Mouse (Mus musculus) T-helper 17 cell (primary cell): ENCODE results near the gene Gpn2.

ENCODE experiments used
- in situ Hi-C, 2 experiments: fragments of 300-600 bp; cut with MboI, MseI; formaldehyde crosslinking; loops; 1 replicate in 1 of 2; 2 replicates in 1 of 2; pipeline ENCODE4 v1.15.1; 2025; ENCODE audit warnings: high pct_unique_total_duplicates in 2 of 2

Gene Gpn2

DNA sequence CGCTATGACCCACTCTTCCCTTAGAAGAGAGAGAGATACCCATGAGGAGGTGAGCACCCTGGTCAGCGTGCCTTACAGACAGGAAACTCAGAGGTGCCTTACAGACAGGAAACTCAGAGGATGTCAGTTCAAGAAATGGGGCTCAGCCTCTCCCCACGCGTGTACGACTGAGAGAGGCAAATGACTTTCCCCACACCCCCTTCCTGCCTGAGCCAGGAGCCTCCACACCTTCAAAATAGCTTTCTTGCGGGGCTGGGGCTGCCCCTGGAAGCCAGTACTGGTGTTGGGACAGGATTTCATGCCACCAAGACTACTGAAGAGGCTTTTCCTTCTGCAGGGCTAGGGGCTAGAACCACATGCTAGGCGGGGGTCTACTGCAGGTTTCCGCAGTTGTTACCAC, 36.5 kb downstream of the Gpn2 start:
- in situ Hi-C loops, result no loop called here

DNA sequence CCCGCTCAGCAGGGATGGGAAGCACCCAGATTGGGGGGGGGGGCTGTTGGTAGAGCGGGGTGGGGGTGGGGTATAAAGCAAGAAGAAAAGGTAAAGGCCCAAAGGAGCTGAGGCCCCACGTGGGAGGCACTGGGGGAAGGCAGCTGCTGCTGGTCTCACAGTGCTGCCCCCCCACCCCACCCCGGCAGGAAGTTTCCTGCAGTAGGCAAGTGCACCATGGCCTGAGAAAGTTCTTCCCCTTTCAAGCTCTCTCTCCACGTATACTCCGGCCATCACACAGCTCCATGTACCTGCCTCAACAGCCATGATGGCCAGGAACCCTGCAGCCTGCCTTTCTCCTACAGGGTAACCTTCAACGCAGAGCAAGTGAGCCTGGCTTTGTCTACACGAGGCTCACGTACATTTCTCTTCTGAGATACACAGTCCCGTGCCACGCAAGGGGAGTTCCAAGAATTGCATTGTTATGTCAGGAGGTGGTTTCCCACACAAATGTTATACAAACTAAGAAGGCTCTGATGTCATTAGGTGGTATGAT, 38.1 kb downstream of the Gpn2 start:
- in situ Hi-C loops, result no loop called here

DNA sequence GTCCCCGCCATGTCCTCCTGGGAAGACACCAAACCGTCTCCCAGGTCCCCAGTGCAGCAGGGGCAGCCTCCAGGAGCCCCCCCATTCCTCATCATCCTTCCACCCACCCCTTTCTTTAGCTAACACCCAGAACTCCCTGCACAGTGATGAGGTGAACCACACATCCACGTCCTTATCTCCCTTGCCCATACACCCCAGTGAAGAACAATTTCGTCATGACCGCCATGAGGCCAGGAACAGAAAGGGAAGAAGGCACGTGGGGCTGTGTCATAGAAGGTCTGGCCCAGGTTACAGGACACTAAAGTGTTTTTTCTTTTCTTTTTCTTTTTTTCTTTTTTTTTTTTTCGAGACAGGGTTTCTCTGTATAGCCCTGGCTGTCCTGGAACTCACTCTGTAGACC, 40.7 kb downstream of the Gpn2 start:
- in situ Hi-C loops, result no loop called here

DNA sequence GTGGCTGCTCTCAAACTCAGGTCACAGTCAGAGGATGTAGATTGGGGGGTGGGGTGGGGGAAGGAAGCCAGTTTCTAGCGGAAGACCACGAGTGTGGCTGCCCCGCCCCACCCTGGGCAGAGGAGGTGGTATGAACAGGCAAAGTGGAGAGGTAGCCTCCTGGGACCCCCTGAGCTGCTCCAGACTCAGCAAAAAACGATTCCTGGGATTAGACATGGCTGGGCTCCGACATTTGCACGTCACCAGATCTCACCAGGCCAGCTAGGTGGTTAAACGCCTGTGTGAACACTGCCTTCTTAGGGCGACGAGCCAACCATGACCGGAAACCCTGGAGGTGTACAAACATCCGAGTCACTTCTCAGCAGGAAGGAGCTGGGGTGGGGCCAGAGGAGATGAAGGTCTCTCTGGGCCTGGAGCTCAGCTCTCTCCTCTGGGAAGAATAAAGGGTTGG, 41.5 kb downstream of the Gpn2 start:
- in situ Hi-C loops, result no loop called here

DNA sequence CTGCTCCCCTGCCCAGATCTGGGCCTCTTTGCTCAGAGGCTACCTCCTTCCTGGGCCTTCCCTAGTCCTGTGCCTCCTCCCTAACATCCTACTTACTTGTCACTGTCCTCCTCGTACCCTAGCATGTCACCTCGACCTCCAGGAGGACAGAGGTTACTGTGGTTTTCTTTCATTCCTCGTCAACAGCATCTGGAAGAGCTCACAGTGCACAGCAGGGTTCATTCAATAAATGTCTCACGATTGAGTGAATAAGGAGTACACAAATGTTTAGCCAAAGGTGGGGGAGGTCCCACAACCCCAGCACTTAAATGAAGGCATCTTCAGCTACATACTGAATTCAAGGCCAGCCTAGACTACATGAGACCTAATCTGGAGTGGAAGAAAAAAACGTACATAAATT, 42.1 kb downstream of the Gpn2 start:
- in situ Hi-C loops, result no loop called here

DNA sequence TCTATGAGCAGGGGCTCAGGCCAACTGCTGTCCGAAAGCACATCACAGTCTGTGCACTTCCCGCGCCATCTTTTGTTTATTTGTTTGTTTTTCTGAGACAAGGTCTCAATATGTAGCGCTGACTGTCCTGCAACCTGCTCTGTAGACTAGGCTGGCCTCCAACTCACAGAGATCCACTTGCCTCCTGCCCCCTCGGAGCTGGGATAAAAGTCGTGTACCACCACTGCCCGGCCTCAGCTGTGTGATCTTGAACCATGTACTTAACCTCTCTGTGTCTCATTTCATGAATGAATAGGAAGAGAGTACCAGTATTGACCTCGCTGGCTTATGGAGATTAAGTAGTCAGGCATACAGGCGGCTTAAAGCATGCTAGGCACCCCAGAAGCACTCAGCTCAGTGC, 42.5 kb downstream of the Gpn2 start:
- in situ Hi-C loops, result no loop called here

DNA sequence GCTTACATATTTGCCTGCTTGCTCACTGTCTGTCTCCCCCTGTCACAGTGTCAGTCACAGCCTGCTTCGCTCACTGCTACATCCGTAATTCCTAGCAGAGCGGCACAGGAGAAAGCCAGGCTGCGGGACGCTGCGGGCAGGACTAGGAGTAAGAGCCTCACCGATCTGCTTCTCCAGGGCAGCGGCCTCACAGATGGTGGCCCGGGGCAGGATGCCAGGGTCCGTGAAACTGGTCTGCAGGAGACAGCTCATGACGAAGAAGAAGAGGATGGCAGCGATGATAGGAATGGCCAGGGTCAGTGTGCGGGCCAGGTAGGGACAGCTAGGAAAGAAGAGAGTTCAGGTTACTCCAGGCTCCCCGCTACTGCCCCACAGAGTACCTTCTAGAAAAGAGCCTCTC, 42.9 kb downstream of the Gpn2 start:
- in situ Hi-C loops, result no loop called here

DNA sequence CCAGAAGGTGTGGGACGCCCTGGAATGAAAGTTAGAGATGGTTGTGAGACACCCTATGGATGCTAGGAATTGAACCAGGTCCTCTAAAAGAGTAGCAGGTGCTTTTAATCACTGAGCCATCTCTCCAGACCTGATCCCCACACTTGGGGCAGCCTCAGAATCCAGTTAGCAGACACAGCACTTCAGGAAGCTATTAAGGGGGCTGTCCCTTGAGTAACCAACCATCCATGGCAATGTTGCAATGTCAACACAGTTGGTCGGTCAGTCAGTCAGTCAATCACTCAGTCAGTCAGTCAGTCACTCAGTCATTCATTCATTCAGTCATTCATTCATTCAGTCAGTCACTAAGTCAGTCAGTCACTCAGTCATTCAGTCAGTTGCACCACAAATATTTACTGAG, 44.4 kb downstream of the Gpn2 start:
- in situ Hi-C loops, result no loop called here

DNA sequence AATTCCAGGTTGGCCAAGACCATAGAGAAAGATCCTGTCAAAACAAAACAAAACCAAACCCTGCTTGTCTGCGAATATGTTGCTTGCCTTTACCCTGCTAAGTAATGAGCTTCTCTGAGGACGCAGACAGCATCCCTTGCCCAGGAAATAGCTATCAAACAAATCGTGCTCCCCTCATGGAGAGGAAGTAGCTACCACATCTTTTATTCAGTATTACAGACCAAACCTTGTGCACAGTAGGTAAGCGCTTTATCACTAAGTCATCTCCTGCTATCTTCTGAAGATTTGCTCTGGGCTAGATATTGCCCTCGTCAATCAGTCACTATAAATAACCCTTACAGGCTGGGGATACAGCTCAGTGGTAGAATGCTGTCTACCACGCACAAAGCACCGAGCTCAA, 45.0 kb downstream of the Gpn2 start:
- in situ Hi-C loops, result no loop called here

DNA sequence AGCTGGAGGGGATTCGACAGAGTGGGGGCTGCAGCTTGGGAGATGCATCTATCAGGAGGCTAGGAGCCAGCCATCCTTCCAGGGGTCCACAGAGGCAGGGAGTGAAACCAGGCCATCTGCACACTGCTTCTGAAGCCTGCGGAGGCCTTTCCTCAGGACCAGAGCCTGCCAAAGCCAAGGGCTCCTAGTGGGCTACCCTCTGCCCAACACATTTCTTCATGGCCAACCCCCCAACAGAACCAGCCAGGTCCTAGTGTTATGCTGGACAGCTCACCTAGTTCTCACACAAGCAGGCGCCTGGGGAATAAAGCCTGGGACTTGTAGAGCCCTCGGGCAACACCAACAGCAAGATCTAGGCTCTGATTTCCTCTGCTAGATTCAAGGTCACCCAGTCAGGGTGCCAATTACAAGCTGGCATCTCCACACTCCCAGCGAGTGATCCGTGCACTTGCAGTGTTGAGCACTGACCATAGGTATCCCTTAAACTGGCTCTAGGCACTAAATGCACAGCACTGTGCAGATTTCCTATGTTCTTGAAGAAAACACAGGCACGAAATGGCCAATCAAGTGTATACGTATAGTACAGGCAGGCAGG, 46.3 kb downstream of the Gpn2 start:
- in situ Hi-C loops, result no loop called here

DNA sequence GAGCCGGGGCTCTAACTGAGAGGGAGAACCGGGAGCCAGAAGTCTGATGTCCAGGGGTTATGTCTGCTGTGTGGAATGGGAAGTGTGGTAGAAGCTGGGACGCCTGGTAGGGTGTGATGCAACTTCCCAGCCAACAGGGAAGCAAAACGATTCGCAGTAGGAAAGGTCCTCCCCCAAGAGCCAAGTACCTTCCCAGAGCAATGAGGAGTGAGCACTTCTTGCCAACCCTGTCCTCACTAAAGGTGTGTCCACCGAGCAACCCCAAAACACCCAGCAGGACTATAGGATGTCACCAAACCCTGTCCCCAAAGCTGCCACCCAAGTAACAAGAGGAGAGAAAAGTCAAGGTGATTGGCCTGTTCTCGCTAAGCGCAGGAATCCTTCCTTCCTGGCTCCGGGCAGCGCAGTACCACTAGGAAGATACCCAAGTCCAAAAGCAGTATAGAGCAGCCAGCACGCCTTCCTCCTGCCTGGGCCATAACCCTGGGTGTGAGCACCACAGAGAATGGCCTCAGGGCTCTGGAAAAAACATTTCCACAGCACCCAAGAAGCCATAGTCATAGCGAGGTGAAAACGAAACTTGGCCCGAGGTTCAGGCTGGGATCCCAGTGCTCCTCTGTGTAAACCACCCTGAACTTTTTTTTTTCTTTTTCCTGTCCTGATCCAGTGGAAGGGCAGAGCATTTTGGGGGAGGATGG, 47.1 kb downstream of the Gpn2 start:
- in situ Hi-C loops, result no loop called here

DNA sequence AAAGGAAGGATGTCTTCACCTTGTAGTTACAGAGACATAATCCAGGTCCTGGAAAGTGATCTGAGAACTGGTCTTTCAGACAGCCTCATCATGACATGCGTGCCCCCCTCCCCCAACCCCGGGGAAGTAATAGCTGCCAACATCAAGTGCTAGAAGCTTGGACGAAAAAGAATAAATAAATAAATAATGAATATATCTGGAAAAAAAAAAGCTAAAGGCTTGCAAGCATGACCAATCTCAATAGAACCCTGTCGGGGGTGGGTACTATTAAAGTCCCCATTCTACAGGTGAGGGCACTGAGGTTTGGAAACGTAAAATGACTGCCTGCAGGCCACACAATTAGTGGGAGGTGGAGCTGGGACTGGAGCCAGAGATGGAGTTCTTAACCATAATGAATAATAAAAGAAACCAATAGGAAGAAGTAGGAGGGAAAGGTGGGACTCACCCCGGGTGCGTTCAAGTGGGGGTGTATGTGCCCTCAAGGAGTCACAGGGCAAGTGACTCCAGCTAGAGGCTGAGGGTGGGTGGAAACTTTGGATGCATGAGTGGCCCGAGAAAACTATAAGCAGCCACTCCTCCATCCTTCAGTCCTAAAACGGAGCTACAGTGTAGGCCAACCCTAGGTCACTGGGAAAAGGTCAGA, 47.7 kb downstream of the Gpn2 start:
- in situ Hi-C loops, result no loop called here

DNA sequence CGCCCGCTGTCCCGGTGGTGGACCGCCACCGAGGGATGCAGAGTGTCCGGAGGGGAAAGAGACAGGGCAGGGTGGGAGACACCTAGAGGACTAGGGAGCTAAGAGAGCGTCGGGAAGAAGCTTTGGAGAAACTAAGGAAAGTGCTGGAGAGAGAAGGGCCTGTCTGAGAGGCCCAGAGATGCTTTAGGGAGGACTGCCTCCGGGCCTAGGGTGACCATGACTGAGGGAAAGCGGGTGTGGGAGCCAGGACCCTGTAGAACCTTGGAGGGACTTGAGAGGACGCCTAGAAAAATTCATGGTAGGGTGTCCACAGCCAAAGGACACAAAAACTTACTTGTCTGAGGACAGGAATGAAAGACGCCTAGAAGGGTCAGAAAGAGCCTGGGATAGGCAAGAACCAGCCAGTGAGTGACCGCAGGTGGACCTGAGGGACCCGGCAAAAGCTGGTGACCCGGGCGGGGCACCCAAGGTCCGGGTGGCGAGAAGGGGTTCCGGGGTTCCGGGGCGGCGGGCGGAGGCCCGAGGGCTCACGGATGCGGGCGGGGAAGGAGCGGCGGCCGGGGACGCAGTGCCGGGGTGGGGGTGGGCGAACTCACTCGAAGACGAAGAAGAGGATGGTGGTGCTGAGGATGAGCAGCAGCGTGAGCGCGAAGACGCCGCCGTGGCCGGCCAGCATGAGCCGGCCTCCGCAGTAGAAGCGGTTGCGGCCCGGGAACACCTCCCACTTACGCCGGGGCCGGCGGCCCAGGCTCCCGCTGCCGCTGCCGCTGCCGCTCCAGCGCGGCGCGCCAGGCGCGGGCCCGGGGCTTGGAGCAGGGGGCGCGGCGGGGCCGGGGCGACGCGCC, 48.5 kb downstream of the Gpn2 start:
- in situ Hi-C loops, result no loop called here

DNA sequence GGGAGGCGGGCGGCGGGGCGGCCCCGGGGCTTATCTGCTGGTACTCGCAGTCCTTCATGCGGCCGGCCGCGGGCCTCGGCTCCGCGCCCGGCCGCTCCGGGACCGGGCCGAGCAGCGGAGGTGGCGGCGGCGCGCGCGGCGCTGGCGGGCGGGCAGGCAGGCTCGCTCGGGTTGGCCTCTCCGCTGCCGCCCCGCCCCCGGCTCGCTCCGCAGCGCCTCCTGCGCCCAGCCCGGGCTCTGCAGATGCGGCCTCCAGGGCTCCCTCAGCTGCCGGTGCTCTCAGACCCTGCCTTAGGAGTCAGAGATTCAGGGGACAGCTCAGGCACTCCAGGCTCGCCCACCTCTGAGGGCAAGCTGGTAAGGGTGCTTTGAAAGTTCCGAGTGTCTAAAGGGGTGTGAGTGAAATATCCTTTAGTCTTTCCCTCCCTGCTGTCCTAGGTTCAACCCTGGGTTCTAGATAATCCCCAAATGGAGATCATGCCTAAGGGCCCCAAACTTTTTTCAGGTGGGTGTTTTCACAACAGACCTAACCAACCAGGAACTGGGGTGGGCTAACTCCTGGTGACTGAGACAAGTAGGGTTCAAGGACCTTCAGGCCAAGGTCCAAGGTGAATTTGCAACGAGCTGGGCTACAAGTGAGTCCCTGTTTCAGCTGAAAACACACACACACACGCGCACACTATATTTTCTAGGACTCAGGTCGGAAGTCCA, 49.3 kb downstream of the Gpn2 start:
- in situ Hi-C loops, result no loop called here

DNA sequence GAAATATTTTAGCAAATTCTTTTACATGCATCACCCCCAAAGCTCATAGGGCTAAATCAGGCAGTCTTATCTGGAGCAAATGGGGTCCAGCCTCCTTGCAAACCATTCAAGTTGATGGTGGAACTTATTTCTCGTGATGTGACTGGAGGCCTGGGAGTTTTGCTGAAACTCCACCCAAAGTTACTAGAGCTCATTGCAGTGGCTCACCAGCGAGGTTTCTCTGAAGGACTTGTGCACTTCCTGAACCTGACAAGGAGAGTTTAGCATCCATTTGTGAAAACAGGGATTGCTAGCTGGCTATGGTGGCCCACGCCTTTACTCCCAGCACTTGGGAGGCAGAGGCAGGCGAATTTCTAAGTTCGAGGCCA, 49.9 kb downstream of the Gpn2 start:
- in situ Hi-C loops, result no loop called here
